Mouse (Mus musculus) neural tube, embryonic 11.5 days (tissue): ENCODE data around the gene Gm7075. TPM values are rescaled to one million over a fixed set of nuclear protein-coding genes. Genes with fewer than 3 reads are reported as not detected.
A peak's percentile ranks its signal among the peaks of the same experiment; 100 is the strongest.
"Not testable (repeated sequence)": the region's sequence is repeated elsewhere in the genome, so short reads cannot be mapped to it uniquely, and the experiment has no call there.

ENCODE experiments used
- ATAC-seq: fragments of 200-750 bp; cut with Nextera tagmentation; 2 replicates; pipeline ENCODE4 v1.8.0; 2017; ENCODE audit warnings: moderate number of reproducible peaks, mild to moderate bottlenecking, moderate TSS enrichment, moderate library complexity; ENCODE audit not compliant: insufficient read depth, low FRiP score, low TSS enrichment
- DNase-seq: peaks from one replicate; pipeline ENCODE4 v3.0.0-alpha.2; 2015; ENCODE audit warnings: low spot score
- H3K27ac ChIP-seq: fragments of 300-500 bp; sonication (generic); 2 replicates; pipeline ENCODE4 v1.5.1; 2014; ENCODE audit warnings: low read depth, mild to moderate bottlenecking, low read length
- H3K27me3 ChIP-seq: fragments of 300-500 bp; sonication (generic); 2 replicates; pipeline ENCODE4 v1.6.1; 2014; ENCODE audit warnings: mild to moderate bottlenecking, low read length, mixed read lengths; ENCODE audit not compliant: control insufficient read depth, insufficient read depth
- H3K36me3 ChIP-seq: fragments of 300-500 bp; sonication (generic); 2 replicates; pipeline ENCODE4 v1.6.1; 2014; ENCODE audit warnings: mild to moderate bottlenecking, low read length, moderate library complexity, mixed read lengths; ENCODE audit not compliant: control insufficient read depth, insufficient read depth
- H3K4me1 ChIP-seq: fragments of 300-500 bp; sonication (generic); 2 replicates; pipeline ENCODE4 v1.6.1; 2014; ENCODE audit warnings: low read length, mixed read lengths; ENCODE audit not compliant: control insufficient read depth, insufficient read depth
- H3K4me2 ChIP-seq: fragments of 300-500 bp; sonication (generic); 2 replicates; pipeline ENCODE4 v1.6.1; 2014; ENCODE audit warnings: low read depth, mild to moderate bottlenecking, moderate library complexity
- H3K4me3 ChIP-seq: fragments of 300-500 bp; sonication (generic); 2 replicates; pipeline ENCODE4 v1.5.1; 2014; ENCODE audit warnings: low read depth, low read length
- H3K9ac ChIP-seq: fragments of 300-500 bp; sonication (generic); 2 replicates; pipeline ENCODE4 v1.6.1; 2014; ENCODE audit warnings: mild to moderate bottlenecking, low read length
- H3K9me3 ChIP-seq: fragments of 300-500 bp; sonication (generic); 2 replicates; pipeline ENCODE4 v1.6.1; 2016; ENCODE audit warnings: low read length; ENCODE audit not compliant: control insufficient read depth
- WGBS: fragments of 180-500 bp; shearing (Covaris S2); extraction: QIAGEN DNeasy Blood & Tissue Kit; methylation state at CpG from one replicate; pipeline ENCODE4 v1.1.7; 2014; 5-methylcytosine and 5-hydroxymethylcytosine counted together
- polyA plus RNA-seq: library from polyadenylated mRNA; unstranded; fragments of >200 nt; fragmentation: Nextera tagmentation; extraction: Ambion mirVana; gene quantifications from 2 replicates; pipeline ENCODE4 v1.2.1, GENCODE M21; 2014

Gm7075 gene
- polyA plus RNA-seq: not detected in 2 replicates

DNA sequence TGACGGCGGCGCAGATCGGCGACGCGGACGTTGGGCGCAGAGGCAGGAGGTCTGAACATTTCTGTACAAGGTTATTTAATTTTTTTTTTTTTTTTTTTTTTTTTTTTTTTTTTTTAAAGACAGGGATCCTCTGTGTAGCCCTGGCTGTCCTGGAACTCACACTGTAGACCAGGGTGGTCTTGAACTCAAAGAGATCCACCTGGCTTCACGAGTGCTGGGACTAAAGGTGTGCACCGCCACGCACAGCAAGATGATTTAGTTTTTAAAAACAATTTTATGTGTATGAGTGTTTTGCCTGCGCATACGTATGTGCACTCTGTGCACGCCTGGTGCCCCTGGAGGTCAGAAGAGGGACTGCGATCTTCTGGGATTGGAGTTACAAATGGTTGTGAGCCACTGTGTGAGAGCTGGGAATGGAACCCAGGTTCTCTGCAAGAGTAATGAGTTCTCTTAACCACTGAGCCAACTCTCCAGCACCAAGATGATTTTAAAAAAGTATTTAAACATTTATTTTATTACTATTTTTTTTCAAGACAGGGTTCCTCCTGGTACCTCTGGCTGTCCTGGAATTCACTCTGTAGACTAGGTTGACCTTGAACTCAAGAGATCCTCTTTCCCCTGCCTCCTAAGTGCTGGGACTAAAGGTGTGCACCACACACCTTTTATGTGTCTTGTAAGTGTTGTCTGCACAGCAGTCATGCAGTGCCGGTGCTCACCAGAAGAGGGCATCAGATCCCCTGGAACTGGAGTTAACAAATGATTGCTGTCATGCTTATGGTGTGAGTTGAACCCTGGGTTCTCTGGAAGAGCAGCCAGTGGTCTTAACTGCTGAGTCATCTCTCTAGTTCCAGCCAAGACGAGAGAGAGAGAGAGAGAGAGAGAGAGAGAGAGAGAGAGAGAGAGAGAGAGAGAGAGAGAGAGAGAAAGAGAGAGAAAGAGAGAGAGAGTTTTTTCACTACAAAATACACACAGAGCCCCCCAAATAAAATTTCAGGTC, at the start of gene Gm7075:
TSS of gene Gm7075 (minus strand) at position 51 of the 997 bp plus-strand sequence.
- Histone ChIP-seq H3K4me3 (no peak within 1 kb of the TSS), H3K4me2 (no peak within 1 kb of the TSS), H3K9ac (no peak within 1 kb of the TSS), H3K9me3 (no peaks in the 10 kb centered on the region), H3K27ac (no peak within 1 kb of the TSS), H3K27me3 (no peaks in the 10 kb centered on the region), H3K4me1 (no peaks in the 10 kb centered on the region), H3K36me3 (no peaks in the 10 kb centered on the region)
- WGBS: 87% methylated on average over 18 of the region's 18 CpGs
- no peak for ATAC-seq
- peak; percentile 55 for DNase-seq

DNA sequence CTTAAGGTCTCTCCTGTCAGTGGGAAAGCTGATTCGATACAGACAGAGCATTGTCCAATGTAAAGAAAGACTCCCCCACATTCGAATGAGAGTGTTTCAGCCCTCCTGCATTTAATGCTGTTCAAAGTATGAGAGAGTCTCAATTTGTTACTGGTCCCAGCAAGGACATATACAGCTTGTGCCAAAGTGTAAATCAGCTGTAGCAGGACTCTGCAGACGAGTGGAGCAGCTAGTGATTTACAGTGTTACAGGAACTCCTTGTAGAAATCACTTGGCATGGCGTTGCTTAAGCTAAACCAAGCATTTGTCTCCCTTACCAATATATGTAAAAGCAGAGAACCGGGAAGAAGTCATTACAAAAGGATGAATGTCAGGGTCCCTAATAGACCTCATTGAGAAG, 39.3 kb upstream of the Gm7075 start:
- no peak for ATAC-seq
- H3K27ac ChIP-seq: no peak overlapping the region

DNA sequence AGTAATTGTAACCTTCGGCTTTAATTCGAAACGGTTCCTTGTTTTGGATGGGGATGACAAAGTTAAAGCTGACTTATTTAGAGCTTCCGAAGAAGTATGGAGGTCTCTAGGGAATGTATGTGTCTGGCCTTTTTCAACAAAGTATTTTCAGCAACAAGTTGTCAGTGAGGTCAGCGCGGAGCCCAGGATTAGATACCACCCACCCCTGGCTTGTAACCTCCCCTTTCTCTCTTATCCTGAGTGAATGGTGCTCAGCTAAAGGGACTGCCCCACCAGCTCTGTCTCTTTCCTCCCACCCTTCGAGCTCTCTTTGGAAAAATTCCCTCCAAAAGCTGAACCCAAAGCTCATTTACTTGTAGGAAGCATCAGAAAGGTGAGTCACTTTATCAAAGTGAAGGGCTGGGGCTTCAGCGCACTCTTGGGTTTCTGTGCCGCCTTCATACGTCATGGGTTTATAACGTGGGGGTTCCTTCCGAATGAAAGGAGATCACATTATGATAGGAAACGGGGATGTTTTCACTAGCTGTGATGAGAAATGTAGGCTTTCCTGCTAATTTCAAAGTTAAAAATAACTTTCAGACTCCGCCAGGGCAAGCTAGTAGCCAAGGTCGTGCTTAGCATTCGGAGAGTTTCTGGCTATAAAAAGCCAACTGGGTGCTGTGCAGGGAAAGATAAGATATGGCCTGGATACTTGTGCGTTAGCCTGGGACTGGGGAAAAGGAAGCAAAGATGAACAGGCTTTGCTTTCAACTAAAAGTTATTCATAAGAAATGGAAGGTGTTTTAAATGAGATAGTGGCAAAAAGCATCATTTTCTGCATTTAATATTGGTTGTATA, 35.9 kb upstream of the Gm7075 start:
- WGBS: 79% methylated on average over 17 of the region's 17 CpGs
- no peak for ATAC-seq
- DNase-seq: no peak

More for the DNA sequence above, 39.3 kb upstream of the Gm7075 start:
- Histone ChIP-seq H3K4me3 (no peak overlapping the region), H3K4me1 (no peaks in the 10 kb centered on the region), H3K9me3 (no peaks in the 10 kb centered on the region), H3K9ac (no peak overlapping the region), H3K27me3 (no peaks in the 10 kb centered on the region), H3K4me2 (no peak overlapping the region), H3K36me3 (no peaks in the 10 kb centered on the region)
- 65% methylated on average over 5 of the region's 5 CpGs for WGBS
- no peak for DNase-seq

GRCm38 (mm10) chr10:63455110-63455878, 33.7 kb upstream of the Gm7075 start:
- Histone ChIP-seq H3K4me3 (no peak overlapping the region), H3K9ac (no peak overlapping the region), H3K27me3 (no peaks in the 10 kb centered on the region), H3K4me2 (no peak overlapping the region), H3K4me1 (0 out of 2 replicates have a peak, but pooled peaks cover 5% of the 10 kb centered on the region), H3K36me3 (no peaks in the 10 kb centered on the region), H3K27ac (0 out of 2 replicates have a peak overlapping the region, but pooled peaks have one; percentile 39), H3K9me3 (no peaks in the 10 kb centered on the region)
- ATAC-seq (peak; percentile 85), DNase-seq (peak; percentile 34)
- WGBS: 42% methylated on average over 8 of the region's 8 CpGs

More for the DNA sequence above, 35.9 kb upstream of the Gm7075 start:
- no peak overlapping the region for H3K27ac ChIP-seq
- no peak overlapping the region for H3K4me3 ChIP-seq
- H3K36me3 ChIP-seq: no peaks in the 10 kb centered on the region
- no peak overlapping the region for H3K4me2 ChIP-seq
- no peak overlapping the region for H3K9ac ChIP-seq
- no peaks in the 10 kb centered on the region for H3K9me3 ChIP-seq
- 0 out of 2 replicates have a peak, but pooled peaks cover 5% of the 10 kb centered on the region for H3K4me1 ChIP-seq
- H3K27me3 ChIP-seq: no peaks in the 10 kb centered on the region

DNA sequence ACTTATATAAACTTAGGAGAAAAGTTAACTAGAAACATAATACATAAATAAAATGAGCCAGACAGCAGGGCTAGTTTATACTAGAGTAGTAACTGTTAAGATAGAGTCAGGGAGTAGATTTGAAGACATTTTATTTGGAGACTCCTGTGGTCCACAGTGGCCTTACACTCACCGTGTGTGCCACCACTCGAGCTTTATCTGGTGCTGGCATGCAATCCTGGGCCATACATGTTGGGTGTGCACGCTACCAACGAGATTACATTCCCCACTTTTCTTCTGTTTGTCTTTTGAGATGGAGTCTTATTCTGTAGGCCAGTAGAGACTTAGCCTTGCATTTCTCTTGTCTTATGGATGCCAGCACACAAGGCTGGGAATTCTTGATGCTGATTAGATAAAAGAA, 32.3 kb upstream of the Gm7075 start:
- DNase-seq (no peak), ATAC-seq (no peak)
- Histone ChIP-seq H3K4me3 (no peak overlapping the region), H3K9me3 (no peaks in the 10 kb centered on the region), H3K9ac (no peak overlapping the region), H3K27me3 (no peaks in the 10 kb centered on the region), H3K4me1 (0 out of 2 replicates have a peak, but pooled peaks cover 5% of the 10 kb centered on the region), H3K36me3 (no peaks in the 10 kb centered on the region), H3K4me2 (no peak overlapping the region), H3K27ac (no peak overlapping the region)
- 92% methylated on average over 4 of the region's 4 CpGs for WGBS

GRCm38 (mm10) chr10:63444602-63445387, 23.2 kb upstream of the Gm7075 start:
- not testable (repeated sequence) for H3K4me2 ChIP-seq, H3K36me3 ChIP-seq, DNase-seq, H3K4me3 ChIP-seq, ATAC-seq, H3K27me3 ChIP-seq, H3K4me1 ChIP-seq, H3K9me3 ChIP-seq, H3K9ac ChIP-seq, H3K27ac ChIP-seq
- 87% methylated on average over 13 of the region's 13 CpGs for WGBS

DNA sequence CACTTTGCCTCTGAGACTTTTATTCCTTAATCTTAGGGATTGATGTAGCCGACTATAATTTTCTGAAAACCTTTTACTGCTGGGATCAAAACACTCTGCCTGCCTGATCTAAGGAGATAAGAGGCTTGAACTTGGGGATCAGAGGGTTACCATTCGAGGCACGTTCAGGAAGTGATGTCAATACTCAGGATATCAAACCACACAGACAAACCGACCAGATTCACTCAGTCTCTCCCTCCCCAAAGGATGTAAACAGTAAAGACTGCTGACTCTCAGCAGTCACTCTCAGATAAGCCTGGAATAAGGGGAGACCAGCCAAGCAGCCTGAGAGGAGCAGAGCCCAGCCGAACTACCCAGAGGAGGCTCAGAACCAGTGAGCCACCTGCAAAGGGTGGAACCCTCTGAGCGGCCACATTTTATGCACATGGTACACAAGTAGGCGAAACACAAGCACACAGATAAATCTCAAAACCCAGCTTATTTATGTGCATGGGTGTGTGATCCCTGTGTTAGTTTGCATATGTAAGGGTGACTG, 18.2 kb upstream of the Gm7075 start:
- no peak overlapping the region for H3K4me3 ChIP-seq
- WGBS: 75% methylated on average over 7 of the region's 7 CpGs
- no peak overlapping the region for H3K4me2 ChIP-seq
- H3K4me1 ChIP-seq: no peaks in the 10 kb centered on the region
- H3K27ac ChIP-seq: no peak overlapping the region
- H3K36me3 ChIP-seq: no peaks in the 10 kb centered on the region
- H3K27me3 ChIP-seq: no peaks in the 10 kb centered on the region
- no peak overlapping the region for H3K9ac ChIP-seq
- ATAC-seq: no peak
- H3K9me3 ChIP-seq: no peaks in the 10 kb centered on the region
- DNase-seq: no peak
